Comparison of ENCODE assay signal across 21 mouse cellular contexts in genomic region chr14:50865005-50865404, GRCm38 (mm10). TPM values are rescaled to one million over a fixed set of nuclear protein-coding genes. Genes with fewer than 3 reads are reported as not detected.
DNase-seq lines count a peak whose midpoint lies in the region; ATAC-seq and TF ChIP-seq lines count a peak whose summit lies in the region.
"Not testable (repeated sequence)": the region's sequence is repeated elsewhere in the genome, so short reads cannot be mapped to it uniquely, and the experiment has no call there.
"Had no signal": no experiment of that assay in that cellular context is flagged by ENCODE, and none has a peak within 500 bp of the region (broad histone marks: within the 10 kb centered on the region; RNA-seq: fewer than 3 reads in every experiment).

No protein-coding gene starts in this region.

- not testable (repeated sequence) for H3K4me3 ChIP-seq in bone marrow macrophage, adult 2 months (ENCODE audit: insufficient read depth, low read length); macrophage (ENCODE audit: inconsistent target)

- ATAC-seq in common myeloid progenitor, adult 5-6 weeks (replicated peaks; ENCODE audit: low read depth, poor library complexity, severe bottlenecking): peak; percentile 83
- peak; percentile 74 for ATAC-seq in megakaryocyte progenitor cell, adult 5-6 weeks (replicated peaks; ENCODE audit: poor library complexity)

- H3K36me3 ChIP-seq in macrophage (ENCODE audit: inconsistent target): peaks cover 50% of the 10 kb centered on the region

- H3K27ac ChIP-seq in bone marrow macrophage, adult 2 months (ENCODE audit: insufficient read depth, low read depth, low read length): peak overlapping the region; percentile 66
- peak overlapping the region; percentile 84 for H3K27ac ChIP-seq in macrophage

- TF ChIP-seq POLR2A in bone marrow macrophage, adult 2 months (IDR thresholded peaks at IDR 0.05; ENCODE audit: borderline replicate concordance, low read depth, low read length): not testable (repeated sequence)

- peaks cover 42% of the 10 kb centered on the region for H3K4me1 ChIP-seq in bone marrow macrophage, adult 2 months (ENCODE audit: control insufficient read depth, insufficient read depth, low read length)

- H3K79me2 ChIP-seq in macrophage (ENCODE audit: inconsistent target): peaks cover 65% of the 10 kb centered on the region

- TF ChIP-seq CTCF in bone marrow macrophage, adult 2 months (IDR thresholded peaks at IDR 0.05; ENCODE audit: low read depth, low read length): not testable (repeated sequence)

- peak; percentile 85 for DNase-seq in heart, adult 11 months

RNA-seq across cellular contexts. Expression of gene Tep1, which starts 5.4 kb away (rescaled TPM):
- polyA plus RNA-seq in bone marrow macrophage, adult 2 months (2012; ENCODE audit: insufficient read depth, insufficient read length, missing spikeins): 206 and 269 TPM in 2 replicates
- total RNA-seq in common myeloid progenitor, adult 5-6 weeks (2017): 12.7 and 19.3 TPM in 2 replicates
- total RNA-seq in macrophage (2018; cell fraction: chromatin; rRNA removed): 100 to 1,000 TPM in 25 of 26 experiments, 10 to 100 TPM in 1; 88.0 to 637 (median 395) TPM
- total RNA-seq in macrophage (2018; cell fraction: cytosol; rRNA removed): 100 to 1,000 TPM in 21 of 26 experiments, 10 to 100 TPM in 5; 72.3 to 155 (median 121) TPM
- total RNA-seq in macrophage (2018; cell fraction: nucleus; rRNA removed): 100 to 1,000 TPM in 24 of 26 experiments, 10 to 100 TPM in 2; 66.3 to 383 (median 272) TPM
- polyA plus RNA-seq in macrophage (2018): 54.3 to 116 TPM (median 85.4 TPM) in 3 replicates
- 32.3 and 37.7 TPM in 2 replicates for total RNA-seq in megakaryocyte progenitor cell, adult 5-6 weeks (2015)
- total RNA-seq in megakaryocyte progenitor cell, adult 5-6 weeks (2017): 8.4 and 21.0 TPM in 2 replicates
- polyA plus RNA-seq: erythroblast, embryonic 14.5 days had no signal

RNA-seq across cellular contexts. Expression of gene Klhl33, which starts 32.3 kb away (rescaled TPM):
- 2.0 and 2.1 TPM in 2 replicates for polyA plus RNA-seq in bone marrow macrophage, adult 2 months (2012; ENCODE audit: insufficient read depth, insufficient read length, missing spikeins)
- 0.32 TPM in 1 of 2 replicates, not detected in the other for total RNA-seq in common myeloid progenitor, adult 5-6 weeks (2017)
- total RNA-seq in macrophage (2018; cell fraction: chromatin; rRNA removed): 1 to 10 TPM in 2 of 26 experiments, under 1 TPM in 15, not detected in 9; 0.13 to 1.2 (median 0.41) TPM
- under 1 TPM in 23 of 26 experiments, not detected in 3; 0.03 to 0.32 (median 0.09) TPM for total RNA-seq in macrophage (2018; cell fraction: cytosol; rRNA removed)
- total RNA-seq in macrophage (2018; cell fraction: nucleus; rRNA removed): 1 to 10 TPM in 1 of 26 experiments, under 1 TPM in 20, not detected in 5; 0.09 to 2.2 (median 0.29) TPM
- 0.10 to 0.34 TPM in 2 of 3 replicates, not detected in the other for polyA plus RNA-seq in macrophage (2018)
- total RNA-seq in megakaryocyte progenitor cell, adult 5-6 weeks (2015): 0.10 TPM in 1 of 2 replicates, not detected in the other
- total RNA-seq in megakaryocyte progenitor cell, adult 5-6 weeks (2017): 0.25 and 0.37 TPM in 2 replicates
- total RNA-seq: CH12.LX had no signal
- polyA plus RNA-seq: erythroblast, embryonic 14.5 days; G1E had no signal

RNA-seq across cellular contexts. Expression of gene Parp2, which starts 57.4 kb away (rescaled TPM):
- 75.2 and 77.4 TPM in 2 replicates for polyA plus RNA-seq in bone marrow macrophage, adult 2 months (2012; ENCODE audit: insufficient read depth, insufficient read length, missing spikeins)
- total RNA-seq in common myeloid progenitor, adult 5-6 weeks (2017): 79.1 and 92.3 TPM in 2 replicates
- total RNA-seq in macrophage (2018; cell fraction: chromatin; rRNA removed): 100 to 1,000 TPM in 13 of 26 experiments, 10 to 100 TPM in 13; 24.1 to 199 (median 102) TPM
- 10 to 100 TPM; 18.8 to 41.9 (median 32.9) TPM for total RNA-seq in macrophage (2018; cell fraction: cytosol; rRNA removed)
- 100 to 1,000 TPM in 3 of 26 experiments, 10 to 100 TPM in 23; 23.9 to 146 (median 52.6) TPM for total RNA-seq in macrophage (2018; cell fraction: nucleus; rRNA removed)
- 34.4 to 55.8 TPM (median 53.8 TPM) in 3 replicates for polyA plus RNA-seq in macrophage (2018)
- 63.6 and 99.3 TPM in 2 replicates for total RNA-seq in megakaryocyte progenitor cell, adult 5-6 weeks (2015)
- total RNA-seq in megakaryocyte progenitor cell, adult 5-6 weeks (2017): 92.4 and 99.5 TPM in 2 replicates

RNA-seq across cellular contexts. Expression of gene Ccnb1ip1, which starts 57.5 kb away (rescaled TPM):
- not detected in 2 replicates for polyA plus RNA-seq in bone marrow macrophage, adult 2 months (2012; ENCODE audit: insufficient read depth, insufficient read length, missing spikeins)
- total RNA-seq in common myeloid progenitor, adult 5-6 weeks (2017): not detected in 2 replicates
- total RNA-seq in macrophage (2018; cell fraction: chromatin; rRNA removed): not detected
- not detected for total RNA-seq in macrophage (2018; cell fraction: cytosol; rRNA removed)
- total RNA-seq in macrophage (2018; cell fraction: nucleus; rRNA removed): not detected
- not detected in 3 replicates for polyA plus RNA-seq in macrophage (2018)
- total RNA-seq in megakaryocyte progenitor cell, adult 5-6 weeks (2015): not detected in 2 replicates
- total RNA-seq in megakaryocyte progenitor cell, adult 5-6 weeks (2017): not detected in 2 replicates
- total RNA-seq: adrenal gland, adult 18-20 months; adrenal gland, postnatal 14 days; adrenal gland, postnatal 36 days had no signal
- polyA plus RNA-seq: activated CD4-positive, CD25-positive, alpha-beta regulatory T cell, adult 4 months; brain, embryonic 14.5 days; CD4-positive, CD25-positive, alpha-beta regulatory T cell, adult 4 months; cerebellum, adult 2 months; embryonic facial prominence, embryonic 11.5 days; embryonic facial prominence, embryonic 13.5 days; embryonic facial prominence, embryonic 15.5 days; forebrain, embryonic 10.5 days; forebrain, embryonic 12.5 days; forebrain, embryonic 16.5 days had no signal

RNA-seq across cellular contexts. Expression of gene Osgep, which starts 59.7 kb away (rescaled TPM):
- polyA plus RNA-seq in bone marrow macrophage, adult 2 months (2012; ENCODE audit: insufficient read depth, insufficient read length, missing spikeins): 51.1 and 57.9 TPM in 2 replicates
- 110 and 124 TPM in 2 replicates for total RNA-seq in common myeloid progenitor, adult 5-6 weeks (2017)
- total RNA-seq in macrophage (2018; cell fraction: chromatin; rRNA removed): 10 to 100 TPM in 24 of 26 experiments, 1 to 10 TPM in 2; 7.4 to 46.8 (median 26.2) TPM
- total RNA-seq in macrophage (2018; cell fraction: cytosol; rRNA removed): 10 to 100 TPM; 30.9 to 54.7 (median 37.9) TPM
- 10 to 100 TPM in 24 of 26 experiments, 1 to 10 TPM in 2; 9.4 to 31.7 (median 18.9) TPM for total RNA-seq in macrophage (2018; cell fraction: nucleus; rRNA removed)
- polyA plus RNA-seq in macrophage (2018): 56.9 to 68.6 TPM (median 67.4 TPM) in 3 replicates
- 116 and 117 TPM in 2 replicates for total RNA-seq in megakaryocyte progenitor cell, adult 5-6 weeks (2015)
- 117 and 125 TPM in 2 replicates for total RNA-seq in megakaryocyte progenitor cell, adult 5-6 weeks (2017)
